Mouse (Mus musculus) heart, adult 2 months (tissue): ENCODE results near the gene Rap2b.

Source experiments
- CTCF ChIP-seq: fragments of 200-600 bp; IDR thresholded peaks from 2 replicates; pipeline ENCODE4 v1.8.1; 2022; ENCODE audit warnings: antibody characterized with exemption, mild to moderate bottlenecking, moderate library complexity
- EP300 ChIP-seq: fragments of 200-500 bp; IDR thresholded peaks from 2 replicates; pipeline ENCODE4 v1.6.1; 2011; ENCODE audit warnings: low read depth, low read length, control low read depth; ENCODE audit not compliant: insufficient read depth
- POLR2A ChIP-seq: fragments of 200-500 bp; IDR thresholded peaks from 2 replicates; pipeline ENCODE4 v1.6.1; 2011; ENCODE audit warnings: mild to moderate bottlenecking, low read depth, low read length, control low read depth; ENCODE audit not compliant: insufficient read depth

DNA sequence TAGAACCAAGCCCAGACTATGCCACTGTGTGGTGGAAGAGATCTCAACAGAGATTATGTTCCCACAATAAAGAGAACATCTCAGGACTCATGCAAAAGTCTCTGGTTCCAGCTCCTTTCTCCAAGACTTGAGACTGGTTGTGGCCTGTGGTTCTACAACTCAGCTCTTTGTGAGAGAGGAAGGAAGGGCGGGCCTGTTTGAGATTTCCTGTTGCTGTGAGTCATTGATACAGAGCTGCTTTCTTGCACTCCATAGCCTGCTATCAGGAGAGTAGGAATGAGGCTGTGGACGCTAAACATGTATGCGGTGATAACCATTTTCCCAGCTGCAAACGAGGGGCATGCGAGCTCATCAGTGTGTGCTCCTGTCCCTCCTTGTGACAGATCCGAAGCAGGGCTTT lies 48.2 kb downstream of the Rap2b start:
- TF ChIP-seq POLR2A (no peak), CTCF (no peak), EP300 (no peak)
